Mouse (Mus musculus) heart, adult 2 months (tissue): Measurements from ENCODE around the gene Lrrc2. TPM values are rescaled to one million over a fixed set of nuclear protein-coding genes. Genes with fewer than 3 reads are reported as not detected.

Experiments used
- DNase-seq, 2 experiments: peaks; one replicate each; pipeline ENCODE4 v3.0.0; 2021
- H3K27ac ChIP-seq: fragments of 200-600 bp; 2 replicates; pipeline ENCODE4 v1.8.1; 2022
- H3K27me3 ChIP-seq: fragments of 200-500 bp; 2 replicates; pipeline ENCODE4 v1.6.1; 2012; ENCODE audit warnings: mild to moderate bottlenecking, low read length, inconsistent platforms, mixed read lengths; ENCODE audit not compliant: control insufficient read depth, insufficient read depth
- H3K36me3 ChIP-seq: fragments of 200-500 bp; 2 replicates; pipeline ENCODE4 v1.6.1; 2012; ENCODE audit warnings: low read length, inconsistent platforms; ENCODE audit not compliant: control insufficient read depth, insufficient read depth
- H3K4me1 ChIP-seq: fragments of 200-500 bp; 2 replicates; pipeline ENCODE4 v1.6.1; 2011; ENCODE audit warnings: low read length; ENCODE audit not compliant: control insufficient read depth, insufficient read depth
- H3K4me3 ChIP-seq: fragments of 200-600 bp; 2 replicates; pipeline ENCODE4 v1.8.1; 2022
- H3K79me2 ChIP-seq: fragments of 200-500 bp; replicated peaks from 2 replicates; pipeline ENCODE4 v1.6.1; 2012; ENCODE audit warnings: mild to moderate bottlenecking, inconsistent platforms, low read length, moderate library complexity, mixed read lengths; ENCODE audit not compliant: control insufficient read depth, insufficient read depth
- H3K9ac ChIP-seq: fragments of 200-500 bp; 2 replicates; pipeline ENCODE4 v1.6.1; 2012; ENCODE audit warnings: low read depth, mild to moderate bottlenecking, control low read depth, inconsistent platforms, low read length, mixed read lengths
- CTCF ChIP-seq: fragments of 200-600 bp; IDR thresholded peaks from 2 replicates; pipeline ENCODE4 v1.8.1; 2022; ENCODE audit warnings: antibody characterized with exemption, mild to moderate bottlenecking, moderate library complexity
- EP300 ChIP-seq: fragments of 200-500 bp; IDR thresholded peaks from 2 replicates; pipeline ENCODE4 v1.6.1; 2011; ENCODE audit warnings: low read depth, low read length, control low read depth; ENCODE audit not compliant: insufficient read depth
- POLR2A ChIP-seq: fragments of 200-500 bp; IDR thresholded peaks from 2 replicates; pipeline ENCODE4 v1.6.1; 2011; ENCODE audit warnings: mild to moderate bottlenecking, low read depth, low read length, control low read depth; ENCODE audit not compliant: insufficient read depth
- WGBS: fragments of 180-500 bp; shearing (Covaris S2); methylation state at CpG from one replicate; pipeline ENCODE4 v1.1.7; 2018; 5-methylcytosine and 5-hydroxymethylcytosine counted together
- intact Hi-C: fragments of 180-260 bp; cut with DNase I; formaldehyde crosslinking; loops from one replicate; pipeline ENCODE4 v1.15.1; 2025
- polyA plus RNA-seq: library from polyadenylated mRNA; depleted of rRNA; stranded (reverse); fragments of >200 nt; gene quantifications from 2 replicates; pipeline ENCODE4 v1.2.3, GENCODE M21; 2012
- total RNA-seq, 2 experiments: library from RNA; stranded (reverse); gene quantifications; 2 replicates each; pipeline ENCODE4 v1.2.3; 2021

Lrrc2 gene
- total and polyA plus RNA-seq, 3 experiments = 57.3 to 289 (median 223) TPM

- intact Hi-C loops = no loop called here
- TF ChIP-seq EP300 (peak; percentile 89; the same call in 1 of the 2 replicates), CTCF (no peak)
- Histone ChIP-seq H3K27me3 (no peaks in the 10 kb centered on the region), H3K4me3 (no peak overlapping the region), H3K27ac (peak overlapping the region; percentile 36), H3K9ac (no peak overlapping the region), H3K79me2 (no peaks in the 10 kb centered on the region), H3K4me1 (peaks cover 5% of the 10 kb centered on the region), H3K36me3 (peaks cover 7% of the 10 kb centered on the region; the same call in 1 of the 2 replicates)
- 60% methylated on average over 8 of the region's 8 CpGs for WGBS
- peak; percentile 56 to 72 for DNase-seq
Measured at GRCm38 (mm10) chr9:110963566-110964115, 12.3 kb downstream of the Lrrc2 start.

GRCm38 (mm10) chr9:110965062-110965909 lies 13.9 kb downstream of the Lrrc2 start:
- TF ChIP-seq CTCF (no peak), EP300 (no peak), POLR2A (no peak)
- Histone ChIP-seq H3K9ac (no peak overlapping the region), H3K79me2 (no peaks in the 10 kb centered on the region), H3K27ac (no peak overlapping the region), H3K27me3 (no peaks in the 10 kb centered on the region), H3K36me3 (peaks cover 6% of the 10 kb centered on the region; the same call in 1 of the 2 replicates), H3K4me1 (peaks cover 3% of the 10 kb centered on the region), H3K4me3 (no peak overlapping the region)
- intact Hi-C loops = no loop called here
- no peak for DNase-seq
- WGBS = 86% methylated on average over 22 of the region's 22 CpGs

- H3K79me2 ChIP-seq = no peaks in the 10 kb centered on the region
- H3K27me3 ChIP-seq = no peaks in the 10 kb centered on the region
- H3K4me1 ChIP-seq = peaks cover under 1% of the 10 kb centered on the region; the same call in 1 of the 2 replicates
- intact Hi-C loops = no loop called here
- no peak overlapping the region for H3K9ac ChIP-seq
- peaks cover 6% of the 10 kb centered on the region; the same call in 1 of the 2 replicates for H3K36me3 ChIP-seq
- no peak for TF ChIP-seq EP300
- no peak for TF ChIP-seq POLR2A
- TF ChIP-seq CTCF = no peak
- H3K27ac ChIP-seq = no peak overlapping the region
- WGBS = 61% methylated on average over 2 of the region's 2 CpGs
- DNase-seq = no peak
- H3K4me3 ChIP-seq = no peak overlapping the region
Measured at GRCm38 (mm10) chr9:110965910-110966231, 14.5 kb downstream of the Lrrc2 start.

- H3K27me3 ChIP-seq = no peaks in the 10 kb centered on the region
- no peak for DNase-seq
- TF ChIP-seq CTCF (no peak), EP300 (no peak), POLR2A (no peak)
- H3K9ac ChIP-seq = no peak overlapping the region
- no peaks in the 10 kb centered on the region for H3K4me1 ChIP-seq
- H3K36me3 ChIP-seq = no peaks in the 10 kb centered on the region
- no peak overlapping the region for H3K27ac ChIP-seq
- intact Hi-C loops = no loop called here
- H3K4me3 ChIP-seq = no peak overlapping the region
- 90% methylated on average over 11 of the region's 11 CpGs for WGBS
- H3K79me2 ChIP-seq = no peaks in the 10 kb centered on the region
Measured at GRCm38 (mm10) chr9:110979411-110979810, 28.1 kb downstream of the Lrrc2 start.

GRCm38 (mm10) chr9:110982351-110982750 lies 31.0 kb downstream of the Lrrc2 start:
- Histone ChIP-seq H3K9ac (no peak overlapping the region), H3K4me1 (no peaks in the 10 kb centered on the region), H3K4me3 (no peak overlapping the region), H3K79me2 (no peaks in the 10 kb centered on the region), H3K27me3 (no peaks in the 10 kb centered on the region), H3K27ac (no peak overlapping the region), H3K36me3 (no peaks in the 10 kb centered on the region)
- no peak for DNase-seq
- no peak for TF ChIP-seq CTCF
- TF ChIP-seq POLR2A = no peak
- no peak for TF ChIP-seq EP300
- intact Hi-C loops = no loop called here
- 59% methylated on average over 4 of the region's 4 CpGs for WGBS

- H3K79me2 ChIP-seq = no peaks in the 10 kb centered on the region
- H3K36me3 ChIP-seq = no peaks in the 10 kb centered on the region
- no peak for DNase-seq
- H3K27ac ChIP-seq = no peak overlapping the region
- no peaks in the 10 kb centered on the region for H3K27me3 ChIP-seq
- H3K9ac ChIP-seq = no peak overlapping the region
- no peaks in the 10 kb centered on the region for H3K4me1 ChIP-seq
- TF ChIP-seq EP300 (no peak), POLR2A (no peak), CTCF (no peak)
- no peak overlapping the region for H3K4me3 ChIP-seq
- 95% methylated on average over 9 of the region's 9 CpGs for WGBS
- intact Hi-C loops = no loop called here
Measured at GRCm38 (mm10) chr9:110984096-110984495, 32.8 kb downstream of the Lrrc2 start.
